Mouse (Mus musculus) lung, postnatal 4 days (tissue): ENCODE measurements around the gene Ccdc60.

Experiments
- DNase-seq, 2 experiments: peaks; one replicate each; pipeline ENCODE4 v3.0.0; 2021

Gene Ccdc60

DNA sequence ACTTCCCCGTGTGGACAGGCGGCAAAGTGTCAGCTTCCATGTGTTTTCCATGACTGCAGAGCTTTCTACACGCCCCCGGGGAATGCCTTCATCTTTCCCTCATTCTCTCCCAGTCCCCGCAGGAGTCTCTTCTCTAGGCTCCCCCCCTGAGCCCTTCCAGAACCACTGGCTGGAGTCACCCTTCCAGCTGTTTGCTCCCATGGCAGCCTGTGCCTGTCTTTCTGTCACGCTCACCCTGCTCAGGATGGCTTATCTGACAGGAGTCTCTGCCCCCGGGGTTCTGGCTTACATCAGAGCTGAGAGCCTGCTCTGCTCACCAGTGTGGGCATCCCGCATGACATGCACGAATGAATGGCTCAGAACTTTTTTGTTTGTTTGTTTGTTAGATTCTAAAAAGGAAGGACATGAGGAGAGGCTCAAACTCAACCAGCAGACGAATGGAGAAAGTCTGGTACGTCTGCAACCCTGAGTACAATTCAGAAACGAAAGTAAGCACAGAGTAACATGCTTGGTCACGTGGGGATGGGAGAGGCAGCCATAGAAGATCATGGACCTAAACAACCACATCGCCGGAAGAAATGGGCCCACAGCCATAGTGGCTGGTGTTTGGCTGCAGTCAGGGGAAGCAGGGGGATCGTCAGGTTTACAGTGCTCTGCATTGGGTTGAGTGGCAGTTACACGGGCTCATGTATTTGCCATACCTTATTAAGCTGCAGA, 17.1 kb downstream of the Ccdc60 start:
- no peak for DNase-seq

DNA sequence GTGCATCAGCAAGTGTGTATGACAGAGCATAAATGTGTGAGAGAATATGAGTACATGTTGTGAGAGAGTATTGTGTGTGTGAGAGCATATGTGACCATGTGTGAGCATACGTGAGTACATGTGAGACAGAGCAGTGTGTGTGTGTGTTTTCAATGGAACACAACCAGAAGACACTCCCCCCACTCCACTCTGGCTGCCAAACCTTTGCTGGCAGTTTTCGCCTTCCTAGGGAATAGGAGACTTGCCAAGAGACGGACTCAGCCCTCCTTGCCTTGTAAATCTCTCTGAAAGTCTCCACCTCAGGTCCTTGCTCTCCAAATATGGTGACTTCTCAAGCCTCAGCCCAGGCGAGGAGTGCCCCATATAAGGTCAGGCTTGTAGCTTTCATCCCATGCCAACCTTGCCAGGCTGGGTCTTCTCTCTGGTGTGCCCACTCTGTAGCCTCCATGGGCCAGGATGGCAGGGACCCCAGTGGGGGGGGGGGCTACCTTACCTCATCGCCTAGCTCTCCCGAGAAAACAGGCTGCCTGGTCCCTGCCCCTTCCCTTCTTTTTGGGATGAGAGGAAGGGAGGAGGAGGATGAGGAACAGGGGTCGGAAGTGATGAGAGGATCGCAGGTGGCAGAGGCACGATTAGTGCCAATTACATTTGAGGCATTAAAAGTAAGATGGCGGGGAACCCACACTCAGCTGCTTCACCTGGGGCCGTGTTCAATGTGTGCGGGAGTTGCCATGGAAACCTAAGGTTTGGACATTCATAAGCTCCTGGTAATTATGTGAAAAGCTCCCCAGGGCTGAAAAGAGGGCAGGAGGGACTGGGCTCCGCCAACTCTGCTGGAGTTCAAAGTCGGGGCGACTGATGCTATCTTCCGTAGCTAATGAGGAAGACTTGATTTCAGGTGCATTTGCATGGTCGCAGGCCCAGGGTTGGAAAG, 19.3 kb downstream of the Ccdc60 start:
- no peak for DNase-seq

DNA sequence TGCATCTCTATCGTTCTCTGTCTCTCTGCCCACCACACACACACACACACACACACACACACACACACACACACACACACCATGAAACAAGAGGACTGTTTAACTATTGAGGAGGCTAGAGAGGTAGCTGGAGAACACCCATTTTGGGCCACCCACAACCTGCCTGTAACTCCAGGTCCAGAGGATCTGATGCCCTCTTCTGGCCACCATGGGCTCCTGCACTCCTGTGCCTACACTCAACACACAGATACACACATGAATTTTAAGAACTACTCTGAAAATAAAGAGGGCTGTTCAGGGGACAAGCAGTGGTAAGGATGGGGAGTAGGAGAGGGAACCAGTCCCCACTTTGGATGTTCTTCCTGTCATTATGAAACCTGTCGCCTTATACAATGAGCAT, 26.1 kb downstream of the Ccdc60 start:
- DNase-seq, result no peak

DNA sequence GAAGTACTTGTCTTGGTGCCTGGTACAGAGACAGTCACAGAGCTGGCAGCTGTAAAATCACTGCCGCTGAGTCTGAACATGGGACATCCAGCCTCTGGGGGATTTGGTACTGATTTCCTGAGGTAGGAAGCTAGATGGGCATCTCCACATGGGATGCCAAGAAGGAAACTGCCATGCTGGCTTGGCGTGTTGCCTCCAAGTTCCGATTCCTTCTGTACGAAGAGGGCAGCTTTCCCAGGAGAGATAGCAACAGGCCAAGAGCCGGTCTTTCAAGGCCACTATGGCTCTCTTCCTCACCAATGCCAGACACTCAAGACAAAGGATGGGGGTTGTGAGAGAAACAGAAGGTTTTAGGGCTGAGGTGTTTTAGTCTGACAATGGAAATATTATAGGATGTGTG, 26.8 kb downstream of the Ccdc60 start:
- DNase-seq, result no peak

DNA sequence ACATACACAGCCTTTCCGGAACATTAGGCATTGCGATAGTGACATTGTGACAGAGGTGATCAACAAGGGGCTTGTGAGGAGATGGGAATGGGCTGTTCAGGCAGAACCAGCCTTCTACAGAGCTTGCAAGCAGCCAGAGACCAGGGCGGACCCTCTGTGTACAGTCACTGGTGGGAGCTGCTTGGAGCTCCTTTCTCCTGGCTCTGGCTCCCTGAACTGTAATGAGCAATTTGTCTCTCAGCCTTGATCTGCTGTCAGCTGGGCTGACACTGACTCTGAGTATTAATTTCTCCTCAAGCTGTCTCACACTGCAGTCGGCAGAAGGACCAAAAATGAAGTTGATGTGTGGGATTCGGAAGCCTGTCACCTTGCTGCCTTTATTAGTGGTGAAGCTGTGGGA, 28.4 kb downstream of the Ccdc60 start:
- no peak for DNase-seq

DNA sequence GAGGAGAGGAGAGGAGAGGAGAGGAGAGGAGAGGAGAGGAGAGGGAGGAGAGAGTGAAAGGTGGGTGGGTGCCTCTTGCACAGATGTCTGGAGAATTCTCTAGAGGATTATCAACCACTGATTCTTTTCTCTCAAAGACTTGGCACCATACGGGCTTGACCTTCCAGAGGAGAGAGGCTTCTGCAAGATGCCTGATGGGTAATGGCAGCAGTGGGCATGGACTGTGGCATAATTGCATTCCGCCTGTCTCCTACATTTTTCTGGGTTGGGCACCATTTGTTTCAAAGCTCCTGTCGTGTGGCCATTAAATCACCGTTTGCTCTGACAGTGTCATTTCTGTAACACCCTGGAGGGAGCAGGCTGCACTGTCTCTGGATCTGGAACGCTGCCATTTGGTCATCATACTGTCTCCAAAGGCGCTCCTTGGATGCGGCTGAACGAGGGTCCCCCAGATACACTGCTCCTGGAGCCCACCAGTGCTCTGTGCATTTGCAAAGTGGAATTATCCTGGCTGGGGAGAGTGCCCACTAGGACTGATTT, 30.4 kb downstream of the Ccdc60 start:
- no peak for DNase-seq

DNA sequence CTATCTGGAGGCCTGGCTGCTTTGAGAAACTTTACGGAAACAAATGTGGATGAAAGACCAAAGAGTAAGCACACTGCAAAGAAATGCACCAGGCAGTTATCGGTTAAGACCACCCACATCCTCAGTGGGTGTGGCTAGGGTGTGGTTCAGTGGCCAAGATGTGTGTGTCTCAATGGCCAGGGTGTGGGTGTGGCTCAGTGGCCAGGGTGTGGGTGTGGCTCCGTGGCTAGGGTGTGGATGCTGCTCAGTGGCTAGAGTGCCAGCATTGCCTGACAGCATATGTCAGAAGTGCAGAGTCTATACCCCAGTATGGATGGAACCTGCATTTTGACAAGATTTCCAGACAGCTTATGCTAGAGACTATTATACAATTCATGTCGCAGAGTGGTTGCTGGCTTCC, 34.9 kb downstream of the Ccdc60 start:
- DNase-seq, result no peak

DNA sequence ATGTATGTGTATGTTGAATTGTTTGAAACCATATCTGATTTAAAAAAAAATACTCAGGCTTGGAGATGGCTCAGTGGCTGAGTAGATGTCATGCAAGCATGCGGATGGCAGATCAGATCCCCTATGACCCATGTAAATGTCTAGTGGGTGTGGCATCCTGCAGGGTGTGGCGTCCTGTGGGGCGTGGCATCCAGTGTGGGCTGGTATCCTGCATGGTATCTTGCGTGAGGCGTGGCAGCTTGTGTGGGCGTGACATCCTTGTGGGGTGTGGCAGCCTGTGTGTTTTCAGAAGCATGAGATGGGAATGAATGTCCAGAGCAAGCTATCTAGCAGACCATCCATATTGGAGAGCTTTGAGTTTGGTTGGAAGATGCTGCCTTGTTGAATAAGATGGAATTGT, 36.6 kb downstream of the Ccdc60 start:
- peak; percentile 14 to 42 for DNase-seq

DNA sequence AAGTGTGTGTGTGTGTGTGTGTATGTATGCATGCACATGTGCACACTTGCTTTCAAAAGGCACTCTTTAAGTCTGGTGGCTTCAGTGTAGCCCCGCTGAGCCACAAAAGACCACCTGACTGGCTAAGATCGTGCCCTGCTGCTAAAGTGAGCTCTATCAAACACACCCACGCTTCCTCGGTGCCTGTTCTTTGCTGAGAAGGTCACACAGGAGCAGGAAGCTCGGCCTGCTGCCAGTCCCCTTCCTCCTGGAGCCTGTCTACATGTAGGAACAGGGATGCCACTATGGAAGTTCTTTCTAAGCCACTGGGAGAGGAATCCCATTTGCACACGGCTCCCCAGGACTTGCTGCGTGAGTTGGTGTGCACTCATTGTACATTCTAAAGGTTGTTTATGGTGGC, 42.1 kb downstream of the Ccdc60 start:
- DNase-seq, result peak; percentile 25 to 59

DNA sequence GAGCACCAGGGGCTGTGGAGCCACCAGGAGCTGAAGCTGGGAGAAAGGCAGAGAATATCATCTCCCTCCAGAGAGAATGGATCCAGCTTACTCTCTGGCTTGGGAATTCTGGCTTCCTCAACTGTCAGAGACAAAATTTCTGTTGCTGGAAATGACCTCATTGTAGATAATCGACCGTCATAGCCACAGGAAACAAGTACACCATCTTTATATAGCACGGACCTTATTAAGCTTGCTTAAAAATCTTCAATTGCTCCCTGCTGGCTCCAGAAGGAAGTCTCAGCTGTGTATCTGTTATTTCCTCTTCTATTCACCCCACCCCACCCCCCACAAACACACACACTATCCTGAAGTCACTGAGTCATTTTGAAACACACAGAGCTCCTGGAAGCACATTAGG, 44.3 kb downstream of the Ccdc60 start:
- no peak for DNase-seq

DNA sequence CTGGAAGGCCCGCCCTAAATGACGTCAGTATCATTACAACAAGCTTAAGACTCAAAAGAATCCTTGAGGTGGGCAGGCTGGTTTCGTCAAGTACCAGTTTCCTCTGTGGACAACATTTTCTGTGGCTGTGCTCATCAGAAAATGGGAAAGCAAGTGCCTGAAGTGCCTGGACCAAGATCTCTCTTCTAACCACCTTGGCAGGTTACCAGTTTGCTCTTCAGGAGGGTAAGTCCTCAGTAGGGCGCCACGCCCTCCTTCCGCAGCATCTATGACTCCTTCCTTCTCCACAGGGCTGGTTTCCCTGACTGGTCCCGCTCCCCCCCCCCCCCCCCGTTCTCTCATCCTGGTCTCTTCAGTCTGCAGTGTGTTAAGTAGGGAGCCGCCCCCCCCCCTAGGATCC, 45.2 kb downstream of the Ccdc60 start:
- DNase-seq, result no peak

DNA sequence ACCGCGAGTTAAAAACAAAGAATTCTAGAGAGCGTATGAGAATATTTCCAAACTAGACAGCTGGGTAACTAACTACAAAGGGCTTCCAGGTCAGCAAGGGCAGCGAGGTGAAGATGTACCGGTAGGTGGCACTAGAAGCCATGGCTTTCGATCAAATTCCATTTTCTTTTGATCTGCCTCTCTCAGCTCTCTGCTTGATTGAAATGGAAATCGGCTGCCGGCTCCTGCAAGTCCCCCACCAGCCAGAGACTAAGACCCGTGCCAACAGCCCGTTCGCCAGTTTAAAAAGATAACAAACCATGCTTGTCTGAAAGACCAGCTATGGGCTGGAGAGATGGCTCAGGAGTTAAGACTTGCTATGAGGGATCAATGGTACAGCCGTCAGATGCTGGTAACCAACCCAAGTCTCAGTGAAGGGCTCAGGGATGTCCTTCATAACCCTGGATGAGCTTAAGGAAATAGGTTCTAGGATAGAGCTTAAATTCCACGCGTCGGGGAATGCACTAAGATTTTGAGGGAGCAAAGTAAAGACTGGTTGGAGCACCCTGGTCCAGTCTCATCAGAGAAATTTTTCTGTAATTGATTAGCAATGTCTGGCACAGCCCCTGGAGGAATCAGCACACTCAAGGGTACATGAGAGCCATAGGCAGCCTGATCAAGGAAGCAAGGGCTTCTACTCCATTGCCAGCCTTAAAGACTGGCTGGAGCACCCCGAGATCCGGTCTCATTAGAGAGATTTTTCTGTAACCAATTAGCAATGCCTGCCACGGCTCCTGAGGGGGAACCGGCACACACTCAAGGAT, 56.7 kb downstream of the Ccdc60 start:
- DNase-seq, result peak; percentile 33 to 67

DNA sequence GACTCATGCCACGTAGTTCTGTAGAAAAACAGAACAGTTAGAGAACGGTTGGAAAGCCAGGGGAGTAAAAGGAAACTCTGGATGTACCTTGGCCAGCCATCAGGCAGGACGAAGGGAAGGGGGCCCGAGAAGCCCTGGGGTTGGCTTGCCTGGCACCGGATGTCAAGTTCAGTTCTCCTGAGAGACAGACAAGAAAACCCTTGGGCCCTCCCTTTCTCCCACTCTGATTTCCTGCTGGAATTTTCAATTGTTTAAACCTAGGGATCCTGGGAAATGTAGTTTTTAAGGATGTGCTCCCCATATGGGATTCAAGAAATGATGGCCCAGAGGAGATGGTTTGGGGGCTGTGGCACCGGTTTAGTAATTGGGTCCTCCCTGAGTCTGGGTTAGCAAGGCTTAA, 60.4 kb downstream of the Ccdc60 start:
- DNase-seq, result peak in 1 of 2 experiments; percentile 13

DNA sequence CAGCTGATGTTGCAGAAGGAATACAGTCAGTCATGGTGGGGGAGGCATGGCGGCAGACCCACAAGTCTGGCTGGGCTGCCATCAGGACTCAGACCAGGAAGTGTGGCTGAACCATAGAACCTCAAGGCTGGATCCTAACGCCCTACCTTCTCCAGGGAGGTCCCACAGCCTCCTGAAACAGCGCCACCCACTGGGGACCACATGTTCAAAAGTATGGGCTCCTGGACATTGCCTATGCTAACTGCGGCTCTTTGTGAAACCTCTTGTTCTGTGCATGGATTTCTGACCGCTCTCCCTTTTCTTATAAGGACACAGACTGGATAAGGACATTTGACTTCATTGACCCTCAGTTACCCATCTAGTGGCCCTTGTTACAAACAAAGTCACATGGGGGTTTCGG, 64.8 kb downstream of the Ccdc60 start:
- no peak for DNase-seq

DNA sequence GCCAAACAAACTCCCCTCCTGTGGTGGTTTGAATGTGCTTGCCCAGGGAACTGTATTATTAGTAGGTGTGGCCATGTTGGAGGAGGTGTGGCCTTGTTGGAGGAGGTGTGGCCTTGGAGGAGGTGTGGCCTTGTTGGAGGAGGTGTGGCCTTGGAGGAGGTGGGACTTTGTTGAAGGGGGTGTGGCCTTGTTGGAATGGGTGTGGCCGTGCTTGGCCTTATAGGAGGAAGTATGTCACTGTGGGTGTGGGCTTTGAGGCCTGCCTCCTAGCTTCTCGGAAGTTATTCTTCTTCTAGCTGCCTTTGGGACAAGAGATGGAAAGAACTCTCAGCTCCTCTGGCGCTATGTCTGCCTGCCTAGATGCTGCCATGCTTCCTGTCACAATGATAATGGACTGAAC, 66.9 kb downstream of the Ccdc60 start:
- DNase-seq, result no peak

DNA sequence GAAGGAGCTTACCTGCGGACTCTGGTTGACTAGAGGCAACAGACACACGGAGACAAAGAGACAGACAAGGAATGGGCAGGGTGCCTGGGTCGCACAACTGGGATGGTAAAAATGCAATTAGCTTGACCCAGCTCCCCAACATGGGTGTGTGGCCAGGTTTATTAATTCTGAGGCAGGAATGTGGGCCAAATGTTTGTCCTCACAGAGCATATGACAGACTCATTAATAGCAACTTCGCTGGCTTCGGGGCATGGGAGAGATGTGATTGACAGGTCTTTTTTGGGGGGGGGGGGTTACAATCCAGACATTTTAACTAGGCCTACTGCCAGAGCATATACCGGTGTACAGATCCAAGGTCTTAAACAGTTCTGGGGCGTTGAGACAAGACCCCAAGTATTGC, 69.5 kb downstream of the Ccdc60 start:
- DNase-seq, result no peak

DNA sequence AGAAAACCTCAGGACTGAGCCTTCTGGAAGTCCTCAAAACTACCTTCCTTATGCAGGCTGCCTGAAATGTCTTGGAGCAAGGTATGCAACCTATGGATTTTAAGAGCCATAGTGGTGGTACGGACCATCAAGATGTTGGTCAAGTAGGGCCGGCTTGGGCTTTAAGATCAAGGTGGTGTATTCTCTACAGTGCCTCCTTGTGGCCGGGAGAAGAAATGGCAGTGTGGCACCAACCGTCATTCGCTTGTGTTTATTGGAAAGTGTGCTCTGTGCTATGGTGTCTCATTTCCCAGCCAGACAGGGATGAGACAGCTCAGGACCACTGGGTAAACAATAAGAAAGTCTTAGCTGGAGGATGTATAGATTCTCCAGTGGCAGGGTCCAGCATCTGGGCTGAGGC, 76.1 kb downstream of the Ccdc60 start:
- DNase-seq, result no peak

DNA sequence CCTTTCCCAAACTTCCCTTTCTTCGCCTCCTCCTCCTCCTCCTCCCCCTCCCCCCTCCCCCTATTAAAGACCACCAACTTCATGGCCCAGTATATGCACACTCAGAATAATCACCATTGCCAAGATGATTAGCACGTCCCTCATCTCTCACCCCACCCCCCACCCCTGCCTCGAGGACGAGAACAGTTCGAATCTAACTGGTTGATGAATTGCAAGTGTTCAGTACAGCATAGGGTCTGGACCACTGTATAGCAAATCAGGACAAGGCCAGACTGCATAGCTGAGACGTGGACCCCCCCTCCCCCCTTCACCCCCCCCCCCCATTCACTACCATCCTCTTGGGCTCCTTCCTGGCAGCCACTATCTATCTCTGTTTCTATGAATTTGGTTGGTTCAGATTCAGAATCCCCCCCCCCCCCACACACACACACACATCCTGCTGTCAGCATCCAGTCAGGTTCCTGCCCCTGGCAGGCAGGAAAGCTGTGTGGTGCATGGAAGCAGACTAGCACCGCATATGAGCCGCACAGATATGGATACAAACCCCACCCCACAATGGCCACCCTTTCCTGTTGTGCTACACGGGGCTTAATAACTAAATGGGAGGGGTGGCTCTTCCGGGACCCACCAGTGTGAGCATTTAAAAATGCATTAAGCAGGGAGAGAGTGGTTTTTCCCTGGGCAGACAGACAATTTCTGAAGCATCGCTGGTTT, 79.2 kb downstream of the Ccdc60 start:
- peak in 1 of 2 experiments; percentile 36 for DNase-seq

DNA sequence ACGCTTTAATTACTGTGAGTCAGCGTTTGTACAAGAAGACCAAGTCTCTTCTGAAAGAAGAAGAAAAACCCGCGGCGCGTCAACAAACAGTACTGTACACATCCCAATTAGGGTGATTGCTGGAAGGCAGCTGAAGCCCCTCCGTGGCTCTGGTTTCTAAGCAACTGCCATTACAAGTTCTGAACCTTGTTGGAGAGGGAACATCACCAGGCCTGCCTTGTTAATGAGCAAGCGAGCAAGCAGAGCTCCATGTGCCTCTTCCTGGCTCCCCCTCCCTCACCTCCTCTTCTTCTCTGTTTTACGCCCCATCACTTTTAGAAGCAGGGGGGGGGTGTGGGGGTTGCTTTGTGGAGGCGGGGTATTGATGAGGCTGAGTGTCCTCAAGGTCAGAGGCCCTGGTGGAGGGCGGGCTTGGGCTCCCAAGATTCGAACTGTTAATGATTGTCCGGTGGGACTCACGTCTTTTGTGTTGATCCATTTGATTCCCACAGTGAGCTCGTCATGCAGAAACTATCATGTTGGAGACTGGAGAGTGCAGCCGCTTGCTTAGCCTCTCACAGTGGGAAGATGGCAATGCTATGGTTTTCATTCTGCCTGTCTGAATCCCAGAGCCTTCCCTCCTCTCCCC, 79.9 kb downstream of the Ccdc60 start:
- no peak for DNase-seq

DNA sequence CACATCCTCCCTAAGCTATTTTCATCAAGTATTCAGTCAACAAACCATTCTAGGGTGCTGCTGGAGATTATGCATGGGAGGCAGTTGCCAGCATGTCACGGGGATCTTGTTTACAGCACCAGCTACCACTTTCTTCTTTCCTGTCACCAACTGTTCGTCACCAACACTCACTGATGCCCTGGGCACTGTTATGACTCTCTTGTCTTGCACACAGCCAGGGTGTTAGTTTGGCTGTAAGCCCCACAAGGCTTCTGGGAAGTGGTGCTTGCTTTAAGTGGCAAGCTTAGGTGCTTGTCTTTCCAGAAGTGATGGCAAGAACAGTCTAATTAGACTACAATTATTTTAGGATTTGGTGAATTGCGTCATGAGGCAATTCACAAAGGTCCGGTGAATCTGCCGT, 86.1 kb downstream of the Ccdc60 start:
- no peak for DNase-seq

DNA sequence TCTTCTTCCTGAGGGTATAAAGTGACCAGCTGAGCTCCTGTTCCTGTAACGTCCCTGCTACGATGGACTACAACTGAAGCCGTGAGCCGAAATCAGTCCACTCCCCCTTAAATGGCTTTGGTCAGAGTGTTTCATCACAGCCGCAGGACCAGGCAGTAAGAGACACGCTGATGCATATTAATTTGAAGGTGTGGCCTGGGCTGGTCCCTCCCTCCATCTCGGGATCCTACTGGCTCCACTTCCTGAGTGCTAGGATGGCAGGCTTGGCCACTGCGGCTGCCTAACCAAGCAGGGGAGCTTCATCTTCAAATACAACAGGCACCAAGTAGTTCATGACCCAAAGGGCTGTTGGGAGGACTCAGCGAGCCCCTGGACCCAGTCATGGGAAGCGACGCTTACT, 94.3 kb downstream of the Ccdc60 start:
- no peak for DNase-seq

DNA sequence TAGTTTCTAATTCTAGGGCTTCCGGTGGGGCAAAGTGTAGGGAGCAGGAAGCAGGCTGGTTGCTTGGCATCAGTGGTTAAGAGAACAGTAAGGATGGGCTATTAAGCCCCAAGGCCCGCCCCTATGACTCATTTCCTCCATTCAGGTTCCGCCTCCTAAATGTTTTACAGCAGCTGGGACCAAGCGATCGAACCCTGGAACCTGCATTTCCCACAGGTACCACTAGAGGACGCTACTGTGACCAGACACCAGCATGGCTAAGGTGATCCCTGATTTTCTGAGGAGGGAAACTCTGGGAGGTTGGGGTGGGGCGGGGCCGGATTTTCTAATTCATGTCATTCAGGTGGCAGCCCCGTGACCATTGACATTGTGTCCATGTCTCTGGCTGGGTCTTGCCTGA, 96.1 kb downstream of the Ccdc60 start:
- DNase-seq, result no peak
